Mouse (Mus musculus): ENCODE results near the gene Sptbn4. TPM values are rescaled to one million over a fixed set of nuclear protein-coding genes. Genes with fewer than 3 reads are reported as not detected.

Sptbn4 gene
- total and polyA plus RNA-seq, 2 experiments from 2014 or later: 3.8 to 22.3 TPM

DNA sequence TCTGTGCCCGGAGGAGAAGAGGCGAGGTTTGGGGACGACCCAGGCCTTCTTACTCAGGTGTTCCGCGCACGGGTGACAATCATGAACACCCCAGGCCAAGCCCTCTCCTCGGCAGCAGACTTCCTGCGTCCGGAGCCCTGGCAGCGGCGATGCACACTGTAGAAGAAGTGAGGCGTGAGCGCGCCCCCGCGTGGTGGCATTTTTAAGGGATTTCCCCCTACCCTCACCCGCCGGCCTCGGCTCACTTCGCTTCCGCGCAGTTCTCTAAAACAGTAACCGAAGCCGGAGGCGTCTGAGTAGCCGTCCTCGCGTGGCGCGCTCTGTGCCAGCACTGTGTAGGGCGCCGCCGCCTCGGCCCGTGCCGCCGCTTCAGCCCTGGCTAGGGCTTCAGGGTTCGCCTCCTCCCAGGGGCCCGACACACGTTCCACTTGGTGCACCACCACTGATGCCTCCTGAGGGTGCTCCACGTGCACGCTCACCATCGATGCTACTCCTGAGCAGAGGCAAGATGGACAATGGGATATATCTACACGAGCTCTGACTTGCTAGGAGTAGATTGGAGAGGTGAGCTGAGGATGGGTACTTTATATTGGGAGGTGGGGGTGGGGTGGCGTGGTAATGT, 118.0 kb downstream of the Sptbn4 start:
- WGBS: 5% methylated on average over 43 of the region's 45 CpGs
- Histone ChIP-seq H3K36me3 (ENCODE audit: insufficient read depth) (peaks cover 3% of the 10 kb centered on the region; the same call in 1 of the 2 replicates), H3K9ac (no peak overlapping the region), H3K9me3 (ENCODE audit: low read length) (no peaks in the 10 kb centered on the region), H3K4me1 (ENCODE audit: insufficient read depth) (peaks cover 6% of the 10 kb centered on the region; the same call in 1 of the 2 replicates), H3K4me3 (ENCODE audit: low read depth, low read length) (peak overlapping the region; percentile 16; the same call in 1 of the 2 replicates), H3K27ac (ENCODE audit: low read depth, low read length) (no peak overlapping the region), H3K27me3 (ENCODE audit: insufficient read depth, low read length) (peaks cover 71% of the 10 kb centered on the region), H3K4me2 (ENCODE audit: low read depth) (peak overlapping the region; percentile 33)
- DNase-seq (peak; percentile 78), ATAC-seq (peak; percentile 35)
- TF ChIP-seq CTCF (IDR thresholded peaks at IDR 0.05; ENCODE audit: low read depth): peak; percentile 73

- H3K36me3 ChIP-seq (ENCODE audit: insufficient read depth): peaks cover 3% of the 10 kb centered on the region; the same call in 1 of the 2 replicates
- 43% methylated on average over 16 of the region's 16 CpGs for WGBS
- DNase-seq (no peak), ATAC-seq (no peak)
- H3K4me3 ChIP-seq (ENCODE audit: low read depth, low read length): no peak overlapping the region
- TF ChIP-seq CTCF (IDR thresholded peaks at IDR 0.05; ENCODE audit: low read depth): no peak
- no peak overlapping the region for H3K9ac ChIP-seq
- no peak overlapping the region for H3K4me2 ChIP-seq (ENCODE audit: low read depth)
- peaks cover 66% of the 10 kb centered on the region for H3K27me3 ChIP-seq (ENCODE audit: insufficient read depth, low read length)
- no peak overlapping the region for H3K27ac ChIP-seq (ENCODE audit: low read depth, low read length)
- no peaks in the 10 kb centered on the region for H3K9me3 ChIP-seq (ENCODE audit: low read length)
- H3K4me1 ChIP-seq (ENCODE audit: insufficient read depth): peaks cover 6% of the 10 kb centered on the region; the same call in 1 of the 2 replicates
Observed at GRCm38 (mm10) chr7:27328648-27329047, 118.8 kb downstream of the Sptbn4 start.

- DNase-seq (no peak), ATAC-seq (no peak)
- TF ChIP-seq CTCF (IDR thresholded peaks at IDR 0.05; ENCODE audit: low read depth): no peak
- Histone ChIP-seq H3K9ac (no peak overlapping the region), H3K27me3 (ENCODE audit: insufficient read depth, low read length) (peaks cover 65% of the 10 kb centered on the region), H3K4me1 (ENCODE audit: insufficient read depth) (peaks cover 6% of the 10 kb centered on the region; the same call in 1 of the 2 replicates), H3K9me3 (ENCODE audit: low read length) (no peaks in the 10 kb centered on the region), H3K4me2 (ENCODE audit: low read depth) (no peak overlapping the region), H3K4me3 (ENCODE audit: low read depth, low read length) (no peak overlapping the region), H3K27ac (ENCODE audit: low read depth, low read length) (no peak overlapping the region), H3K36me3 (ENCODE audit: insufficient read depth) (peaks cover 3% of the 10 kb centered on the region; the same call in 1 of the 2 replicates)
- 92% methylated on average over 11 of the region's 11 CpGs for WGBS
Observed at GRCm38 (mm10) chr7:27328161-27328560, 119.3 kb downstream of the Sptbn4 start.

GRCm38 (mm10) chr7:27327500-27327899, 120.0 kb downstream of the Sptbn4 start:
- H3K36me3 ChIP-seq (ENCODE audit: insufficient read depth): peaks cover 8% of the 10 kb centered on the region; the same call in 1 of the 2 replicates
- ATAC-seq: no peak
- WGBS: 93% methylated on average over 8 of the region's 8 CpGs

GRCm38 (mm10) chr7:27326101-27326880, 121.2 kb downstream of the Sptbn4 start:
- H3K9ac ChIP-seq: no peak overlapping the region
- no peak overlapping the region for H3K4me2 ChIP-seq (ENCODE audit: low read depth)
- no peak overlapping the region for H3K27ac ChIP-seq (ENCODE audit: low read depth, low read length)
- peaks cover 8% of the 10 kb centered on the region; the same call in 1 of the 2 replicates for H3K36me3 ChIP-seq (ENCODE audit: insufficient read depth)
- no peaks in the 10 kb centered on the region for H3K9me3 ChIP-seq (ENCODE audit: low read length)
- 48% methylated on average over 34 of the region's 34 CpGs for WGBS
- DNase-seq (no peak), ATAC-seq (no peak)
- H3K27me3 ChIP-seq (ENCODE audit: insufficient read depth, low read length): peaks cover 47% of the 10 kb centered on the region
- peaks cover 6% of the 10 kb centered on the region; the same call in 1 of the 2 replicates for H3K4me1 ChIP-seq (ENCODE audit: insufficient read depth)
- no peak; the same call in 1 of the 2 replicates for TF ChIP-seq CTCF (IDR thresholded peaks at IDR 0.05; ENCODE audit: low read depth)
- no peak overlapping the region for H3K4me3 ChIP-seq (ENCODE audit: low read depth, low read length)

More at GRCm38 (mm10) chr7:27327500-27327899, 120.0 kb downstream of the Sptbn4 start:
- no peak; the same call in 1 of the 2 replicates for TF ChIP-seq CTCF (IDR thresholded peaks at IDR 0.05; ENCODE audit: low read depth)
- DNase-seq: no peak
- Histone ChIP-seq H3K9me3 (ENCODE audit: low read length) (no peaks in the 10 kb centered on the region), H3K9ac (no peak overlapping the region), H3K4me3 (ENCODE audit: low read depth, low read length) (no peak overlapping the region), H3K27ac (ENCODE audit: low read depth, low read length) (no peak overlapping the region), H3K4me1 (ENCODE audit: insufficient read depth) (peaks cover 6% of the 10 kb centered on the region; the same call in 1 of the 2 replicates), H3K27me3 (ENCODE audit: insufficient read depth, low read length) (peaks cover 58% of the 10 kb centered on the region), H3K4me2 (ENCODE audit: low read depth) (no peak overlapping the region)

DNA sequence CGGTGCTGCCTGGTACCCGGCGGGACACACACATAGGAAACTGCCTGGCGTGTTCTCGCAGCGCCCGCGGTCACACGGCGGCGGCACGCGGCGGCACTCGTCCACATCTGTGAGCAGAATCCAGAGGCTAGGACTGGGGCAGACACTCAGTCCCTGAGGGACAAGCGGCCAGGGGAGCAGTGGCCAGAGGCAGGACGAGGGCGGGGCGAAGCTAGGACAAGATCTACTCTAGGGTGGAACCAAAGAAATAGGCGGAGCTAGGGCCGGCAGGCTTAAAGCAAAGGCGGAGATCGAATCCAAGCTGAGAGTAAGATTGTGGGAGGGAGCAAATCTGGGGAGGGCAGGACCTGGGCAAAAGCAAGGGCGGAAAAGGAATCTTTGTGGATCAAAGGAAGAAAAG, 121.8 kb downstream of the Sptbn4 start:
- 10% methylated on average over 24 of the region's 24 CpGs for WGBS
- peaks cover 41% of the 10 kb centered on the region for H3K27me3 ChIP-seq (ENCODE audit: insufficient read depth, low read length)
- peak; percentile 34 for ATAC-seq
- no peak for TF ChIP-seq CTCF (IDR thresholded peaks at IDR 0.05; ENCODE audit: low read depth)
- peak overlapping the region; percentile 6; the same call in 1 of the 2 replicates for H3K4me2 ChIP-seq (ENCODE audit: low read depth)
- H3K9ac ChIP-seq: no peak overlapping the region
- H3K27ac ChIP-seq (ENCODE audit: low read depth, low read length): no peak overlapping the region
- peaks cover 3% of the 10 kb centered on the region; the same call in 1 of the 2 replicates for H3K4me1 ChIP-seq (ENCODE audit: insufficient read depth)
- DNase-seq: no peak
- peaks cover 8% of the 10 kb centered on the region; the same call in 1 of the 2 replicates for H3K36me3 ChIP-seq (ENCODE audit: insufficient read depth)
- H3K4me3 ChIP-seq (ENCODE audit: low read depth, low read length): peak overlapping the region; percentile 5; the same call in 1 of the 2 replicates
- H3K9me3 ChIP-seq (ENCODE audit: low read length): no peaks in the 10 kb centered on the region
